Mouse (Mus musculus) urinary bladder, postnatal 4 days (tissue): ENCODE results near the gene Hspbp1.
A peak's percentile ranks its signal among the peaks of the same experiment; 100 is the strongest.

Source experiments
- DNase-seq, 2 experiments: peaks; one replicate each; pipeline ENCODE4 v3.0.0; 2021 to 2022; ENCODE audit warnings: low spot score in 2 of 2

Gene Hspbp1

DNA sequence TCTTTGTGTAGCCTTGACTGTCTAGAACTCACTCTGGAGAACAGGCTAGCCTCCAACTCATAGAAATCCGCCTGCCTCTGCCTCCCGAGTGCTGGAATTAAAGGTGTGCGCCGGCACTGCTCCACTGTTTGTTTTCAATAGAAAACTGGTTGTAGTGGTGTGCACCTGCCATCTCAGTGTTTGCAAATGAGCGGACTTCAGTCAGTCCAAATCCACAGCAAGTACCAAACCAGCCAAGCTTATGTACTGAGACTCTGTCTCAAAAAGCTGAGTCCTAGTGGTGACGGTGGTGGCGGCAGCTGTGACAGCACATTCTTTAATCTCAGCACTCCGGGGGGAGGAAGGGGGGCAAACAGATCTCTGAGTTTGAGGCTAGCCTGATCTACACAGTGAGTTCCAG is 16.4 kb downstream of the Hspbp1 start:
- DNase-seq: no peak

DNA sequence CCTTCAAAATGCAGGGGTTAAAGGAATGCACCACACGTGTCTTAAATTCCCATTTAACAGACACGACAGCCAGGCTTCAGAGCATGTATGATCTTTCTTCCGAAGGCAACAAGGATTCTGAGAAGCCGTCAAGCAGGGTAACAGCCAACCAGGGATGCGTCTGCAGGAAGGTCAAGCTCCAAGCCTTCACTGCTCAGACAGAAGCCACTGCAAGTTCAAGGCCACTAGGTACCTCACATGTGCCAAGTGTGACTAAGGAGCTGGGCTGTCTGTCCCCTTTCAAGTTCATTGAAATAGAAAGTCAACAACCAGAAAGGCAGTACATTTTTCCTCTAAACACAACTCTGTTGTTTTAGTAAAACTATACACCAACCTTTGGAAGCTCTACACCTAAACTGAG is 18.0 kb downstream of the Hspbp1 start:
- no peak for DNase-seq

DNA sequence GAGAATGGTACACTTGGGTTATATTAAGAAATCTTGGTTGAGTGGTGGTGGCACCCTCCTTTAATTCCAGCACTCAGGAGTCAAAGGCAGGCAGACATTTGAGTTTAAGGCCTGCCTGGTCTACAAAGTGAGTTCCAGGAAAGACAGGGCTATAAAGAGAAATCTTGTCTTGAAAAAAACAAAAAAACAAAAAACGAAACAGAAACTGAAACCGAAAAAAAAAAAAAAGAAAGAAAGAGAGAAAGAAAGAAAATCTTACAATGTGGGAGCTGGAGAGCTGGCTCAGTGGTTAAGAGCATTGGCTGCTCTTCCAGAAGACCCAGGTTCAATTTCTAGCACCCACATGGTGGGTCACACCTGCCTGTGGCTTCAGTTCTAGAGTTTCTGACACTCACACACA is 21.1 kb downstream of the Hspbp1 start:
- DNase-seq: no peak

DNA sequence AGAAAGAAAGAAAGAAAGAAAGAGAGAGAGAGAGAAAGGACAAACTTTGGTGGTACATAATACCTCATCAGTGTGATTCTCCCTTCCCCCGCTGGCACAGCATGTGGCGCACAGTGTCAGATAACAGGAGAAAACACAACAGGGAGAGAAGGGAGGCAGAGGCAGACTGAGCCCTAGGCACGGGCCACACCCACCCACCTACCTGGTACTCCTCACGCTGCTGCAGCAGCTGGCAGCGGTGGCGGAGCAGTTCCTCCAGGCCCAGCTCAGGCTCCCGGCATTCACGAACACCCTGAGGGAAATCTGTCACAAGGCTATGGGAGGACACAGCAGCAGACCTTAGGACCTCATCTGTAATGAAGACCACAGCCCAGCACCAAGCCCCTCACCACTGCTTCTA is 21.7 kb downstream of the Hspbp1 start:
- DNase-seq: no peak

DNA sequence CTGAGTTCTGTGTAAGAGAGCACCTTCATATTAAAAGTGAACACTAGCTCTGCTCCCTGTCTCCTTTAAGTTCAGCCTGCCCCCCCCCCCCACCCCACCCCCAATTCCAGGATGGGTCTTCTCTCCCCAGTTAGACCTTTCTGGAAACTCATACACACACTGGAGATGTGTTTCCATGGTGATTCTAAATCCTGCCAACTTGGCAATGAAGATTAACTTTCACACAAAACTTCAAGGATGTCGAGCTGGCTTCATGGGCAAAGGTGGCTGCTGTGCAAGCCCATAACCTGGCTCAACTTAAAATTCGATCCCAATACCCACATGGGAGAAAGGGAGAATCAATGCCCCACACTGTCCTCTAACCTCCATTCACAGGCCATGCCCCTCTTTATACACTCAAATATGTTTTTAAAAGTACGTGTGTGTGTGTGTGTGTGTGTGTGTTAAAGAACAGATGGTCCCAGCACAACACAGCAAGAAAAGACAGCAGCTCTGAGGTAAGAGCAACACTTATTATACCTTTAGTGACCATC is 24.9 kb downstream of the Hspbp1 start:
- DNase-seq: no peak

DNA sequence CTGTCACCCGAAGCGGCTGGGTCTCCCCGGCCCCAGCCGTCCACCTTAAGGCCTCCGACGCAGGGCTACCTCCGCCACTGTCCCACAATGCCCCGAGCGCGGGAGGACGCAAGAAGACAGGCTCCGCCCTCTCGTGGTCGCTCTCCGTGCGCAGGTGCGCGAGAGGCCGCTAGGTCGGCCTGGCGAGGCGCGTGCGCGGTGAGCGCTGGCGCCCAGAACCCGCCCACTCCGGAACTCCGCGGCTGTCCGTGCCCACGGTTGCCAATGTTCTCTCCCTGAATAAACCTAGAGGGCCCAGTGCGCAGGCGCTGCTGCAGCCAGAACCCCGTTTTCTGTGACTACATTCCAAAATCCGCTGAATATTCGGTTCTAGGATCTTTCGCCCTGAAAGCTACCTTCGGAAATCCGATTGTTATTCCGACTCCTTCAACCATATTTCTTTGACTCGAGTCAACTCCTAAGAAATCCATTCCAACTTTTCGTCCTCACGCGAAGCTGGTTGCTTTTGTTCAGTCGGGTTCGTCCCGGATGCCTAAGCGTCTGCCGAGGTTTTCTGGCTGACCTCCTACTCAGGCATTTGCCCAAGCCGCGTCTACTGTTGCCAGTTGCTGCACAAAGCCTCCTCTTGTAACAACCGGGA is 25.8 kb downstream of the Hspbp1 start, which contains the start of gene Ppp6r1:
Ppp6r1 (minus strand) TSS at position 108 of the 640 bp plus-strand sequence.
- DNase-seq: peak; percentile 94 to 97

DNA sequence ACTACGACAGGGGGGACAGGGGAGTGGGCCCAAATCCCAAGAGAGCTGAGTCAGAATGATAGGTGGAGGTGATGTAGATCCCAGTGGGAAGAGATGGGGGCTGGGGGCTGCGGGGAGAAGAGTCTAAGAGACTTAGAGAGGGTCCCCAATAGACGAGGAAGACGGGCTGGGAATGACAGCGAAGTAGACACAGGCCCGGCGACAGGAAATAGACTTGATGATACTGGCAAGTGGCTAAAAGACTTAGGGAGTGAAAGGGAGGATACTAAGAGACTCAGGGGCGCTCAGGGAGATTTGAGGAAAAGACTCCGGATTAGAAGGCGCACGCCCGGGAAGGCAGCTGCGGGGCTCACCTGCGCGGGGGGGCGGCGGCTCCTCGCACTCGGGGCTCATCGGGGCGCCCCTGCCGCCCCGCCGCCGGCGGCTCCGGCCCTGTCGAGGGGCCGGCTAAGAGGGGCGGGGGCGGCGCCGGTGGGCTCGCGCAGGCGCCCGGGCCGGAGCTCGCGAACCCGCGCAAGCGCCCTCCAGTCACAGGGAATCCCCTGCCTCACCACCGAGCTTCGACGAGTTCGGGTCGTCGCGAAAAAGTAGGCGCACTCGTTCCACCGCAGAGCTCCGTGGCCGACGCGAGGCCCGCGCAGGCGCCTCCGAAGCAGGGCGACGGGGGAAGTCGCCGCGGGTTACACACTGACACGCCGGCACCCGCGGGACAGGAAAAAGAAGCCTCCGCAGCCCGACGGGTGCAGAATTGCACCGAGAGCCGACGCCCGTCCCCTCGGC is 26.6 kb downstream of the Hspbp1 start:
- no peak for DNase-seq

DNA sequence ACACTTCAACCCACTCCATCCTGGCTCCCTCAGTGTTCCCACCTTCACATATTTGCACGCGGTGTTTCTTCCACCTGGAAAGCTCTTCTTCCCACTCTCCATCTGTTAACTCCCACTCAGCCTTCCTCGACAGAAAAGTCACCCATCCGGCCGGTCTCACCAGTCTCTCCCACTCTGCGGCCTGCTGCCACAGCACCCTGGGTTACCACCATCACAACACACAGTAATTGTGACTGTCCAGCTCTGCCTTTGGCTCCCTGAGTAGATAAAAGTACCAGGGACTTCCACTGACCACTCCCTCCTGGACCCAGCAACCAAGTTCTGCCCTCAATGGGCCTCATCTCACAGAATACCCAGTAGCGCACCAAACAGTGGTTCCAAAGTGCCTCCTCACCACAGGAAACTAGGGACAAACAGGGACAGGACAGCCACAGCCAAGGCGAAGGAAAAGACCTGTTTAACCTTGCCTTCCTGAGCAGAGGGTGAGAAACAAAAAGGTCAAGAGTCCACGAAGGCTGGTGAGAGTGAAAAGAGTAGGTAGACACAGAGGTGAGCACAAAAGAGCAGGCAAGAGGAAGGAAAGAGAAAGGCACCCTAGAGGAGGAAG is 27.2 kb downstream of the Hspbp1 start:
- no peak for DNase-seq

DNA sequence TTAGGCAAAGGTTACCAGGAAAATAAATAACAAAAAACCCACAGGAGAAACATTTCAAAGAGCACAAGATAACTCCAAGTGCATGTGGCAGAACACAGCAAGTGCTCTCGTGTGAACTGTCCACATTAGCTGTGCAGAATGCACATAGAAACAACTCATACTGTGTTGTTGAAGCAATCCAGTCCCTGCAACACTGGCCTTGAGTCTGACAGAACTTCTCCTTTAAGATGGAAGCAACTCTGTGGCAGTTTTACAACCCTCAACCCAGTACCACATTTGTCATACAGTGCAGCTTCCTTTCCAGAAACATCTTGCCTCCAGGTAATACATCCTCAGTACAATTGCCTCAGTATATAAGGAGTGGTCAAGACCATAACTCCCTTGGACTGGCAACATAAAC is 28.1 kb downstream of the Hspbp1 start:
- no peak for DNase-seq

DNA sequence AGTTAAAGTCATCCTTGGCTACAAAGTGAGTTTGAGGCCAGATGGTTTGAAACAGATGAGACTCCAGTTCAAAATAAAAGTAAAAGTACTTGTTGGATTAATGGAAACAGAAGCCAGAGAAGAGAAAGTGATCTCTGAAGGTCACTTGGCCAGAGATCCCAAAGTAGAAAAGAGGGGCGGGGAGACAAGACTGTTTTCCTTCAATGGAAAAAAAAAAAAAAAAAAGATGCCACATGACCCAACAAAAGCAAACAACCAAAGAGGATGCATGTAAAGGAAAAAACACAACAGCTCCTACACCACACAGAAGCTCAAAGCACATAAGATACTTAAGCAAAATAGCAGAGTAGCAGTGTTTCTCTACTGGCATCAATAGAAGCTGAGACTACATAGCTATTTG is 29.0 kb downstream of the Hspbp1 start:
- DNase-seq: no peak

DNA sequence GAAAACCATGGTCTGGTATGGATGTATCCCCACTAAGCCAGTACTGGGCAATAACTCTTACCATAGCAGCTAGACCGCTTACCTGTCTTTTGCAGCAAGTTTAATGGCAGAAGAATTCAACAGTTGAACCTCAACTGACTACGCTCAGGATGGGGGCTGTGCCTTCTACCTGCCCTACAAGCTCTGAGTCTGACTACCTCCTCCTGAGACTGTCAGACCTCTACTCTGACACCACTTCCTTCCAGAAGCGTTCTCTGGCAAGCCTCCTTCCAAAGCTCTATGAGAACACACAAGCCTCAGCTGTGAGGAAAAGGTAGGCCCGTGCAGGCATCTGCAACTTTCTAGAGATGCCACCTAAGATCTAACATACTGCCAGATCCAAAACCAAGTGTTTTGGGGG is 29.5 kb downstream of the Hspbp1 start:
- DNase-seq: no peak

DNA sequence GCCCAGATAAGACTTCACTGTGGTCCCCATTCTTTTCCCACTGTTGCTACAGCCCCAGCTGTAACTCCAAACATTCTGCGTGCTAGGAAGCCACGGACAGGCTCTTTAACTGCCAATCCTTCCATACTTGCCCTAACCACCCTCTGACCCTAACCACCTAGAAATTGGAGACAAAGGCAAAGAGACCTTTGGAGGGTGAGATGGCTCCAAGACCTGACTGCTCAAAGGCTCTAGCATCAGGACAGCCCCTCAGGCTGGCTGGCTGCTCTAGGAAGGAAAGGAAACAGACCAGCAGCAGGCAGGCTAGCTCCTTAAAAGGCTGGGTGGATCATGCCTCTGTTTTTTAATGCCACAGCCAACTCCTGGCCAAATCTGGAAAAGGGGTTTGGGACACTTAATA is 30.6 kb downstream of the Hspbp1 start:
- no peak for DNase-seq

DNA sequence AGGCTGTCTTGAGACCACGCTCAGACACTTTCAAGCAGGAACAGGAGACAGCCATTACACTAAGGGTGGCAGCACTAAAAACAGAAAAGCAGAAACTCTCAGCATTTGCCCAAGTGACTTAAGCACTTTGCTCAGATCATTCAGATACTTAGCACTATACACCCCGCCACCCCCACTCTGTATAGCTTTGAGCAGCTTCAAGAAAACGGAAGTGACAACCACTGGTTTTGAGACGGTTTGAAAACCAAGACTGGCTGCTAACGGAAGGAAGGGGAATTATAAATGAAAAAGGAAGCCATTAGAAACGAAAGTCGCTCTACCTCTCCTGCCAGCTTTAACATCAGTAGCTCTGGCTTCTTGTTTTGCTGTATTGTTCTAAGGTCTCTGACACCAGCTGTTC is 31.1 kb downstream of the Hspbp1 start:
- DNase-seq: no peak

DNA sequence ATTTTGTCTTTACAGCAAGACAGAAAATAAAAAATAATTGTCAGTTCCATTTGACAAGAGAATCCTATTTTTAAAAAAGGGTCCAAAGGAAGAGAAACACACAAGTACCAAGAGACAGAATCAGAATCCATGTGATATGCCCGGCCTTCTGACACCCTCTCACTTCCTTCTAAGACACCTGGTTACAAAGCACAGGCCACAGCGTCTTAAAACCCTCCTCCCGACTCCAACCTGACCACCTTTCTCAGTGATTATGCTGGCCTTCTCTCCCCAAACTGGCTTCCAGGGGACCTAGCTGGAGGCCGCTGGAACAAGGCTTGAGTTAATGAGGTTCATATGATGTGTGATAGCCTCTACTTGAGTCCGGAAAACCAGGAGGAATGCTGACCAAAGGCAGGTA is 31.5 kb downstream of the Hspbp1 start:
- DNase-seq: no peak

DNA sequence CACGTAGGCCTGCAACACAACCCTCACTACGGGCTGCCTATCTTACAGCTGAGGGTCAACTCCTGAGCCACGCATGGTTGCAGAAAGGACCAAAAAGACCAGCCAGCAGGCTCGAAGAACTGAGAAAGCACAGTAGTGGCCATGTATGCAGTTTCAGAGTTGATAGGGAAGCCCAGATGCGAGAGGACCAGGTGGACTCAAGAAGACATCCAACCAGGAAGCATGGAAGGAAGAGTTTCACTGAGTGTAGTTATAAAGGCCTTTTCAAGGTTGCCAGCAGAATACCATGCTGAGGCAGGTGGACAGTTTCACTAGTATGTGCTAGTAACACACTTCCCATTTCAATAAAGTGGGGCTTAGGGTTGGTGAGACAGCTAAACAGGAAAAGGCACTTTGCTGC is 32.1 kb downstream of the Hspbp1 start:
- no peak for DNase-seq

DNA sequence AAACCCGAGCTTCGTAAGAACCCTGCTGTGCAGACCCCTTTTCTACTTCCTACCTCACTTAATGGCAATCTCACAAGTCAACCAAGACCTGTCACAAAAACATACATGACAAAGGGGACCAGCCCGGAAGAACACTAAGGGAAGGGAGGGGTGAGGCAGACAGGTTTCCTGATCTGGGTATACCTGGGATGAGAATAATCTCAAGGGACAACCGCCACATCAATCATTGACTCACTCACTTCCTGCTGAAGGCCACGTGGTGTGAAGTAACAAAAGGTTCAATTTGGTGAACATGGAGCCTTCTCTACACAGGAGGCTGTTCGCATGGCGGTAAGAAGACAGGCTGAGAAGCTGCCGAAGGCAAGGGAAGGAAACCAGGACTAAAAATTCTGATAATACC is 33.3 kb downstream of the Hspbp1 start:
- no peak for DNase-seq

DNA sequence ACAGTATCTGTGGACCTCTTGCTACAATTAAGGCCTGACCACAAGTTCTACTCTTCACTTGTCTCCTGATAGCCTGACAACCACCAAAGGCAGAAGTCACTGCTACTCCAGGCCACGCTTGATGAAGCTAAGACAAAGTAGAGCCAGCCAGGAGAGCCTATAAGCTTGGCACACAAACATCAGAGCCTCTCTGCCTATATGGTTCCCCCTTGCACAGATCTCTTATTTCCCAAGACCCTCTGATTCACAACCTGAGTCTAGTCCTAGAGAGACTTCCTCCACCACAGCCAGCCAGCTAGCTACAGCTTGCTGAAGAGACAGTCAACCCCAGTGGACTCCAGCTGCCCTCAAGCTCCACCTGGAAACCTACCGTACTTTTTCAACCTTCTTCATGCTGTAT is 36.9 kb downstream of the Hspbp1 start:
- no peak for DNase-seq

DNA sequence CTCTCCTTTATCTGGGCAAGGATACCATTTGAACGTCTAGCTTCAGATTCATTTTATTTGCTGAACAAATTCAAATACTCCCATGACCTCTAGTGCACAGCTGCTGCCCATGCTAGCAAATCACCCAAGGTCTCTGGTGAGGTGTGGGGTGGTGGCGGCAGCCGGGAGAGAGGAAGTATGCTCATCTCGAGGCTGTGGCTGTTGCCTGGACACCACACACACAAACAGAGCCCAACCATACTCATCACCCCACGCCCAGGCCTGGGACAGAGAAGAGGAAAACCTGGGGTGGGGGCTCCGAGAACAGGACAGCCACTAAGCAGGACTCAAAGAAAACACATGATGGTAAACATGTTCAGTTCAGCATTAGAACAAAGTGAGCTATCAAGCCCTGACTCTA is 37.6 kb downstream of the Hspbp1 start:
- no peak for DNase-seq

DNA sequence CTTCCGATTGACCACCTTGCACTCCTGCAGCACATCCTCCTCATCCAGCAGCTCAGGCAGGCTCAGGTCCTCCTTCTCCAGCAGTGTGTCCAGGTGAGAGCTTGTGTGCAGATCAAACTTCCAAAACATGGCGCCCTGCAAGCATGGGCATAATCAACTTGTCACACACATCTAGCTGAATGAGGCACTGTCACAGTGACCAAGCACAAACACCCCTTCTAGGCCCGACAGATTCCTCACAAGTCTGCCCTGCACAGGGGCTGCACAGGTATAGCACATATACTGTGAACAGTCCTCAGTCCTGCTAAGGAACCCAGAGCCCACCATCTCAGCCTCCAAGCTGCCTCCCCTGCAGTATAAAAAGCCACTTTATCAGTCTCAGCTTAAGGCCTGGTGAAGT is 38.1 kb downstream of the Hspbp1 start:
- no peak for DNase-seq

DNA sequence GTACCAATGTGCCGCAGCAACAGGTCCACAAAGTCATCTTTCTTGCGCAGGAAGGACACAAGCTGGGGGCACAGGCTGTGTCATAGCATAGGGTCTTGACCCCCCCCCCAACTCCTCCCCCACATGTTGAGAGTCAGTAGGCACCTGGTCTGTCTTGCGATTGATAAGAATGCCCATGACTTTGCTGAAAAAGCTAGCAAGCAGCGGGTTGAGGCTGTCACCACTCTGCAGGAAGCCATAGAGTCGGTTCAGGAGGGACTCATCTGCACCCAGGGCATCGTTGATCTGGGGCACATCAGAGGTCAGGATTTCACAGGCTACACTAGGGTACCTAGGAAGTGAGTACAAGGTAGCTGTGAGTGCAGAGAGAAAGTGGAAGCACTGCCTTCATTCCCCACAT is 41.6 kb downstream of the Hspbp1 start:
- DNase-seq: no peak

DNA sequence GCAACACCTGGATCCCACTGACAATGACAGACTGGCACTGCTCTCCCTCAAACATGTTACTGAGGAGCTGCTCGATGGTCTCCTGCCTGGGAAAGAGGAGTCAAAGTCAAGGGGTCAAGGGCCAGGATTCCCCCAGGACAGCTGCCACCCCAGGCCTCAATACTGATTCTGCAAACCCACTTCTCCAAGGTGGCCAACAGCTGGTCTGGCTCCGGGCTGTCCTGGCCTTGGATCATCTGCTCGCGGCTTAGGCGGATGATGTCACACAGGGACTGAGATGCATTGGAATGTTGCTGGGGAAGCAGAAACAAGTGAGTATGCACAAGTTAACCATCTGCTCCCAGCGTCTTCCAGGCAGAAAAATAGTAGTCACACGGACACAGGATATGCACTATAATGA is 42.9 kb downstream of the Hspbp1 start:
- no peak for DNase-seq

DNA sequence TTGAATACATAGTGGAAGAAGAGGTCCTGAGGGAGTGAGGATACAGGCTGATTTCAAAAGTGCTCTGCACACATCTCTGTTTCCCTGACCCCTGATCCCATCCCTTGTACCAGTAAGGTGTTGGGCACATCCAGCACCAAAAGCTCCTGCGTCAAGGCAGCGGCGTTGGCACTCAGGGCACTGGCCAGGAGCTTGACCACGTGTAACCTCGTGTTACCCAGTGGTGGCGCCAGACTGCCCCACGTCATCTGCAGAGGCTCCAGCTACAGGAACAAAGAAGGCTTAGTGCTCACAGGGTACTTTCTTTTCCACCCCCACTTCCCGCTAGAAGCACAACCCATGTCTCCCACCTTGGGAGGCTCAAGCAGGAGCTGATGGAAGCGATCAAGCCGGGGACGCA is 43.7 kb downstream of the Hspbp1 start:
- no peak for DNase-seq

DNA sequence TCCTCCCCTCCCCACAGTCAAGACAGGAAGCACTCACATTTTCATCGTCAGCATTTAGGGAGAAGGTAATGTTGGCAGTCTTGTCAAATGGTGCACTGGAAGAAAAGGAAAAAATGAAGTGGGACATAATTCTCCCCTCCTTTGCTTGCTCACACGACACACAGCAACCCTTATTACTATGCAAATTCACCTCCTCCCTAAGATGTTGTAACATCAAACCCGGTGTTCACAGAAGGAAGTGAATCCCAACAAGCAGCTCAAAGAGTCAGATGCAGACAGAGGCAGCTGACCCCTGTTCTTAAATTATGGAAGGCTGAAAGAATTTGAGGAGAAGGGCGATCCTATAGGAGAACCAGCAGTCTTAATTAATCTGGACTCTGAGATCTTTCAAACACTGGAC is 48.7 kb downstream of the Hspbp1 start:
- DNase-seq: no peak
